Mouse (Mus musculus) CH12.LX (cell line): Measurements from ENCODE around the gene Olfr988. TPM values are rescaled to one million over a fixed set of nuclear protein-coding genes. Genes with fewer than 3 reads are reported as not detected.
"Not testable (repeated sequence)": the region's sequence is repeated elsewhere in the genome, so short reads cannot be mapped to it uniquely, and the experiment has no call there.

Experiments used
- DNase-seq: peaks from one replicate; pipeline ENCODE4 v3.0.0-alpha.2; 2013; ENCODE audit errors: extremely low read depth
- H3K27ac ChIP-seq: 2 replicates; pipeline ENCODE4 v1.5.1; 2012; ENCODE audit warnings: low read depth, mild to moderate bottlenecking, control low read depth, moderate library complexity; ENCODE audit not compliant: insufficient read depth
- H3K27me3 ChIP-seq: replicated peaks from 2 replicates; pipeline ENCODE3; 2012; ENCODE audit warnings: inconsistent platforms
- H3K36me3 ChIP-seq, 2 experiments: replicated peaks in 1 of 2; 2 replicates each; pipeline versions ENCODE3 to v1.6.1; 2012; ENCODE audit warnings: inconsistent platforms in 1 of 2, low read length in 1 of 2, mild to moderate bottlenecking in 1 of 2, mixed read lengths in 1 of 2, moderate library complexity in 1 of 2; ENCODE audit not compliant: control insufficient read depth in 1 of 2, insufficient read depth in 1 of 2
- H3K4me1 ChIP-seq, 2 experiments: 2 replicates each; pipeline ENCODE4 v1.6.1; 2012; ENCODE audit warnings: inconsistent platforms in 1 of 2, moderate library complexity in 1 of 2; ENCODE audit not compliant: insufficient read depth in 2 of 2, control insufficient read depth in 1 of 2
- H3K4me2 ChIP-seq: 2 replicates; pipeline ENCODE4 v1.6.1; 2012; ENCODE audit warnings: low read depth, mild to moderate bottlenecking, control low read depth; ENCODE audit not compliant: poor library complexity, insufficient read depth, severe bottlenecking
- H3K4me3 ChIP-seq, 3 experiments: fragments of 150-350 bp in 1 of 3; sonication (generic) in 1 of 3; replicated peaks in 1 of 3; 2 replicates each; pipeline versions ENCODE3 to v1.5.1; 2011 to 2012; ENCODE audit warnings: low read depth in 2 of 3, low read length in 2 of 3, mild to moderate bottlenecking in 2 of 3, moderate library complexity in 2 of 3, control low read depth in 1 of 3, improper control_type of control experiment in 1 of 3, inconsistent platforms in 1 of 3, mixed read lengths in 1 of 3; ENCODE audit not compliant: poor library complexity in 1 of 3
- H3K79me2 ChIP-seq: replicated peaks from 2 replicates; pipeline ENCODE4 v1.6.1; 2012; ENCODE audit warnings: mild to moderate bottlenecking, moderate library complexity; ENCODE audit not compliant: control insufficient read depth, poor library complexity, insufficient read depth, severe bottlenecking; ENCODE audit errors: extremely low read depth
- H3K9ac ChIP-seq: 2 replicates; pipeline ENCODE4 v1.6.1; 2012; ENCODE audit warnings: low read depth, mild to moderate bottlenecking, control low read depth, moderate library complexity; ENCODE audit not compliant: insufficient read depth
- H3K9me3 ChIP-seq: replicated peaks from 2 replicates; pipeline ENCODE3; 2012; ENCODE audit warnings: low read length, inconsistent platforms, mixed read lengths
- CHD1 ChIP-seq: IDR thresholded peaks from 2 replicates; pipeline ENCODE4 v1.6.1; 2012; ENCODE audit warnings: low read depth, low read length, improper control_type of control experiment, inconsistent platforms
- CHD2 ChIP-seq: IDR thresholded peaks from 2 replicates; pipeline ENCODE4 v1.6.1; 2011; ENCODE audit warnings: low read length, improper control_type of control experiment
- E2F4 ChIP-seq: IDR thresholded peaks from 2 replicates; pipeline ENCODE4 v1.6.1; 2011; ENCODE audit warnings: low read depth, low read length, improper control_type of control experiment; ENCODE audit not compliant: insufficient replicate concordance
- ELF1 ChIP-seq: IDR thresholded peaks from 2 replicates; pipeline ENCODE4 v1.6.1; 2014; ENCODE audit warnings: low read depth, mild to moderate bottlenecking, inconsistent platforms, low read length, improper control_type of control experiment
- EP300 ChIP-seq: IDR thresholded peaks from 2 replicates; pipeline ENCODE4 v1.6.1; 2011; ENCODE audit warnings: low read length, improper control_type of control experiment
- ETS1 ChIP-seq: conservative IDR thresholded peaks from 2 replicates; pipeline ENCODE4 v1.6.1; 2012; ENCODE audit warnings: low read depth, mild to moderate bottlenecking, inconsistent platforms, low read length, improper control_type of control experiment, moderate library complexity
- GABPA ChIP-seq: IDR thresholded peaks from 2 replicates; pipeline ENCODE4 v1.6.1; 2012; ENCODE audit warnings: low read depth, low read length, improper control_type of control experiment, inconsistent platforms; ENCODE audit not compliant: insufficient replicate concordance
- IRF4 ChIP-seq: IDR thresholded peaks from 2 replicates; pipeline ENCODE4 v1.6.1; 2014; ENCODE audit warnings: low read depth, mild to moderate bottlenecking, inconsistent platforms, low read length, improper control_type of control experiment
- JUN ChIP-seq: IDR thresholded peaks from 2 replicates; pipeline ENCODE4 v1.6.1; 2011; ENCODE audit warnings: low read depth, mild to moderate bottlenecking, low read length, improper control_type of control experiment, moderate library complexity; ENCODE audit not compliant: insufficient read depth
- KAT2A ChIP-seq: IDR thresholded peaks from 2 replicates; pipeline ENCODE4 v1.6.1; 2012; ENCODE audit warnings: low read length, improper control_type of control experiment, inconsistent platforms; ENCODE audit not compliant: insufficient replicate concordance
- MAFK ChIP-seq: IDR thresholded peaks from 2 replicates; pipeline ENCODE4 v1.6.1; 2011; ENCODE audit warnings: low read length, improper control_type of control experiment; ENCODE audit not compliant: insufficient replicate concordance
- MAX ChIP-seq: IDR thresholded peaks from 2 replicates; pipeline ENCODE4 v1.6.1; 2011; ENCODE audit warnings: low read length, improper control_type of control experiment
- MAZ ChIP-seq: IDR thresholded peaks from 2 replicates; pipeline ENCODE4 v1.6.1; 2012; ENCODE audit warnings: low read depth, mild to moderate bottlenecking, inconsistent platforms, low read length, improper control_type of control experiment, moderate library complexity
- MYC ChIP-seq: IDR thresholded peaks from 2 replicates; pipeline ENCODE4 v1.6.1; 2011; ENCODE audit warnings: low read depth, mild to moderate bottlenecking, improper control_type of control experiment, low read length
- PAX5 ChIP-seq: IDR thresholded peaks from 2 replicates; pipeline ENCODE4 v1.6.1; 2012; ENCODE audit warnings: low read length, inconsistent platforms, mixed read lengths
- POLR2AphosphoS2 ChIP-seq: IDR thresholded peaks from 2 replicates; pipeline ENCODE4 v1.6.1; 2011; ENCODE audit warnings: low read depth, low read length, improper control_type of control experiment
- SMC3 ChIP-seq: IDR thresholded peaks from 2 replicates; pipeline ENCODE4 v1.6.1; 2011; ENCODE audit warnings: low read depth, low read length, improper control_type of control experiment
- USF1 ChIP-seq: IDR thresholded peaks from 2 replicates; pipeline ENCODE4 v1.6.1; 2014; ENCODE audit warnings: low read depth, mild to moderate bottlenecking, inconsistent platforms, low read length, improper control_type of control experiment
- USF2 ChIP-seq: conservative IDR thresholded peaks from 2 replicates; pipeline ENCODE4 v1.6.1; 2011; ENCODE audit warnings: low read depth, low read length, improper control_type of control experiment
- ZC3H11A ChIP-seq: IDR thresholded peaks from 2 replicates; pipeline ENCODE4 v1.6.1; 2012; ENCODE audit warnings: low read depth, mild to moderate bottlenecking, inconsistent platforms, low read length, improper control_type of control experiment
- ZKSCAN1 ChIP-seq: IDR thresholded peaks from 2 replicates; pipeline ENCODE4 v1.6.1; 2012; ENCODE audit warnings: low read depth, inconsistent platforms, low read length, improper control_type of control experiment, borderline replicate concordance
- dilution Hi-C: fragments of 300-500 bp; cut with MboI; formaldehyde crosslinking; loops from 2 replicates; pipeline ENCODE4 v1.14.3; 2020; ENCODE audit warnings: low sequenced_read_pairs; ENCODE audit not compliant: extremely low pct_unique_long_range_greater_than_20kb, extremely low pct_ligation_motif_present
- in situ Hi-C: fragments of 300-500 bp; cut with MboI; formaldehyde crosslinking; loops from 3 replicates; pipeline ENCODE4 v1.14.3; 2019; ENCODE audit warnings: low sequenced_read_pairs, low pct_ligation_motif_present, low pct_unique_long_range_greater_than_20kb, mixed read lengths
- polyA plus RNA-seq: library from polyadenylated mRNA; unstranded; fragments of >175 nt; gene quantifications from 2 replicates; pipeline ENCODE4 v1.2.1, GENCODE M21; 2012; ENCODE audit warnings: low read depth; ENCODE audit not compliant: insufficient read length
- total RNA-seq, 2 experiments: library from RNA; depleted of rRNA; stranded (reverse); fragments of 300-350 nt in 1 of 2; fragments of >200 nt in 1 of 2; gene quantifications; 2 replicates each; pipeline ENCODE4 v1.2.3; 2012 to 2014

Olfr988 gene
- total RNA-seq (2012; rRNA removed), result not detected in 2 replicates
- total RNA-seq (2014; rRNA removed), result not detected in 2 replicates
- polyA plus RNA-seq, result not detected in 2 replicates

DNA sequence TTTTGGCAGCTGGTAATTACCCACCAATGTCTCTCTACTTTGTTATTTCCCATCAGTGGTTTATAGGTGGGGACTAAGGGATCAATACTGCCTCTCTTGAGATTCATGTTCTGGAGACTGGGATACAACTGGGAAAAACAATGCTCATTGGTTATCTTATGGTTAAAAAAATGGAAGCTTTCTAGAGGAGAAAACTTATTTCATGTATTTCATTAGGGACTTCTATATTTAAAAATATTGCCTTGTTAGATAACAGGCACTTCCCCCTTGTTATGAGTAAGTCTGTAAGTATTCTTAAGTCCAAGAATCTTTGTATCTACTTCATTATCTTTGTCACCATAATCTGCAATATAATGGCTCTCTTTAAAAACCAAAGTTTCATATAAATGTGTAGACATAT is at the start of gene Olfr988:
Gene Olfr988 (minus strand): TSS at position 101 of the 400 bp plus-strand sequence.
- H3K79me2 ChIP-seq, H3K4me1 ChIP-seq, H3K27ac ChIP-seq, H3K27me3 ChIP-seq, H3K9ac ChIP-seq, in situ Hi-C loops, dilution Hi-C loops, H3K4me3 ChIP-seq, H3K36me3 ChIP-seq, H3K4me2 ChIP-seq, DNase-seq, H3K9me3 ChIP-seq: not testable (repeated sequence)

- in situ Hi-C loops, result no loop called here
These were observed 46.3 kb upstream of the Olfr988 start, which contains the start of gene Olfr992 for GRCm38 (mm10) chr2:85409369-85409768. TSS of gene Olfr992 (minus strand) at chr2:85409469.

GRCm38 (mm10) chr2:85339972-85340371 is 23.1 kb downstream of the Olfr988 start:
- Histone ChIP-seq H3K36me3 (no peaks in the 10 kb centered on the region), H3K27me3 (no peaks in the 10 kb centered on the region), H3K9me3 (no peaks in the 10 kb centered on the region), H3K79me2 (no peaks in the 10 kb centered on the region), H3K27ac (no peak overlapping the region), H3K4me1 (no peaks in the 10 kb centered on the region), H3K4me3 (no peak overlapping the region), H3K4me2 (no peak overlapping the region), H3K9ac (no peak overlapping the region)
- DNase-seq, result no peak
- no peak for TF ChIP-seq ETS1
- no peak for TF ChIP-seq PAX5
- no peak for TF ChIP-seq IRF4
- no peak for TF ChIP-seq CHD1
- TF ChIP-seq MYC, result no peak
- TF ChIP-seq EP300, result no peak
- no peak for TF ChIP-seq SMC3
- no peak for TF ChIP-seq ZKSCAN1
- TF ChIP-seq E2F4, result no peak
- no peak for TF ChIP-seq MAX
- no peak for TF ChIP-seq USF2
- TF ChIP-seq USF1, result no peak
- no peak for TF ChIP-seq POLR2AphosphoS2
- dilution Hi-C loops (no loop called here), in situ Hi-C loops (no loop called here)

More at GRCm38 (mm10) chr2:85409369-85409768, 46.3 kb upstream of the Olfr988 start, which contains the start of gene Olfr992:
- dilution Hi-C loops, result no loop called here
- H3K27ac ChIP-seq, result no peak within 1 kb of the TSS
- H3K9me3 ChIP-seq, result no peaks in the 10 kb centered on the region
- H3K27me3 ChIP-seq, result peaks cover 2% of the 10 kb centered on the region
- H3K9ac ChIP-seq, result no peak within 1 kb of the TSS
- H3K4me1 ChIP-seq, result no peaks in the 10 kb centered on the region
- DNase-seq, result no peak
- peak within 1 kb of the TSS; percentile 61; the same call in 1 of the 2 replicates for H3K4me2 ChIP-seq
- H3K36me3 ChIP-seq, result no peaks in the 10 kb centered on the region
- TF ChIP-seq GABPA, result no peak
- no peak for TF ChIP-seq ELF1
- TF ChIP-seq PAX5, result no peak
- no peak for TF ChIP-seq CHD2
- TF ChIP-seq MAZ, result no peak
- no peak for TF ChIP-seq ZC3H11A
- no peak for TF ChIP-seq IRF4
- no peak for TF ChIP-seq MAFK
- no peak for TF ChIP-seq KAT2A
- TF ChIP-seq JUN, result no peak
- no peaks in the 10 kb centered on the region for H3K79me2 ChIP-seq
- H3K4me3 ChIP-seq, result no peak within 1 kb of the TSS

GRCm38 (mm10) chr2:85339215-85339614 is 23.8 kb downstream of the Olfr988 start, which contains the start of gene Olfr987:
TSS of gene Olfr987 (minus strand) at chr2:85339315.
- H3K36me3 ChIP-seq, H3K4me1 ChIP-seq, dilution Hi-C loops, in situ Hi-C loops, H3K9me3 ChIP-seq, H3K79me2 ChIP-seq, H3K4me3 ChIP-seq, DNase-seq, H3K27ac ChIP-seq, H3K27me3 ChIP-seq, H3K9ac ChIP-seq, H3K4me2 ChIP-seq: not testable (repeated sequence)
